Mouse (Mus musculus) layer of hippocampus, adult 18-20 months (tissue): Measurements from ENCODE around the gene Taco1. TPM values are rescaled to one million over a fixed set of nuclear protein-coding genes. Genes with fewer than 3 reads are reported as not detected.
A peak's percentile ranks its signal among the peaks of the same experiment; 100 is the strongest.
"Not testable (repeated sequence)": the region's sequence is repeated elsewhere in the genome, so short reads cannot be mapped to it uniquely, and the experiment has no call there.

Experiments used
- DNase-seq, 2 experiments: peaks; one replicate each; pipeline ENCODE4 v3.0.0; 2022; ENCODE audit warnings: low spot score in 2 of 2
- total RNA-seq, 2 experiments: library from RNA; stranded (reverse); gene quantifications; 2 replicates each; pipeline ENCODE4 v1.2.3; 2021

Taco1 gene
- total RNA-seq, 2 experiments from 2014 or later: 18.3 TPM

DNA sequence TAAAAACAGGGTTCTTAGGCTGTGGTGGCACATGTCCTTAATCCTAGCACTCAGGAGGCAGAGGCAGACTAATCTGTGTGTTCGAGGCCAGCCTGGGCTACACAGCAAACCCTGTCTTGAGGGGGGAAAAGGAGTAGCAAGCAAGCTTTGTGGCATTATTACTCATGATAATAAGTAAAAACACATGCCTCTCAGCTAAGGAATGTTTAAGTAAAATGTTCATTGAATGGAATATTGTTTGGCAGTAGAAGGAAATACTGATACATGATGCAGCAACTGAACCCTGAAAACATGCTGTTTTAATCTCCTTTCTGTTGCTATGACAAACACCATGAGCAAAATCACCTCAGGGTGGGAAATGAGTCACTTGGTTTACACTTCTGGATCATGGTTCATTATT, 4.5 kb upstream of the Taco1 start:
- DNase-seq: no peak

DNA sequence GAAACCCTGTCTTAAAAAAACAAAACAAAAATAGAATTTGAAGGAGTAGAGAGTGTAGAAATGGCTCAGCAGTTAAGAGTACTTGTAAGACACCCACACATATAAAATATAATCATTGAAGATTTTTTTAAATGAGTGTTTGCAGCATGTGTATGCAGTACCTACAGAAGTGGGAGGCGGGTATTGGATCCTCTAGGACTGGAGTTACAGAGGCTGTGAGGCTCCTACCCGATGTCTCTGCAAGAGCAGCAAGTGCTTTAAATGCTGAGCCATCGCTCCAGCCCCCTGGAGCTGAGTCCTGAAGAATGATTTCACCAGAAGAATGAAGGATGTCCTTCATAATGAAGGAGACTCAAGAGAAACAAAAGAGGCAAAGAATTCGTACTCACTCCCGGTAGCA, 2.1 kb upstream of the Taco1 start:
- no peak for DNase-seq

DNA sequence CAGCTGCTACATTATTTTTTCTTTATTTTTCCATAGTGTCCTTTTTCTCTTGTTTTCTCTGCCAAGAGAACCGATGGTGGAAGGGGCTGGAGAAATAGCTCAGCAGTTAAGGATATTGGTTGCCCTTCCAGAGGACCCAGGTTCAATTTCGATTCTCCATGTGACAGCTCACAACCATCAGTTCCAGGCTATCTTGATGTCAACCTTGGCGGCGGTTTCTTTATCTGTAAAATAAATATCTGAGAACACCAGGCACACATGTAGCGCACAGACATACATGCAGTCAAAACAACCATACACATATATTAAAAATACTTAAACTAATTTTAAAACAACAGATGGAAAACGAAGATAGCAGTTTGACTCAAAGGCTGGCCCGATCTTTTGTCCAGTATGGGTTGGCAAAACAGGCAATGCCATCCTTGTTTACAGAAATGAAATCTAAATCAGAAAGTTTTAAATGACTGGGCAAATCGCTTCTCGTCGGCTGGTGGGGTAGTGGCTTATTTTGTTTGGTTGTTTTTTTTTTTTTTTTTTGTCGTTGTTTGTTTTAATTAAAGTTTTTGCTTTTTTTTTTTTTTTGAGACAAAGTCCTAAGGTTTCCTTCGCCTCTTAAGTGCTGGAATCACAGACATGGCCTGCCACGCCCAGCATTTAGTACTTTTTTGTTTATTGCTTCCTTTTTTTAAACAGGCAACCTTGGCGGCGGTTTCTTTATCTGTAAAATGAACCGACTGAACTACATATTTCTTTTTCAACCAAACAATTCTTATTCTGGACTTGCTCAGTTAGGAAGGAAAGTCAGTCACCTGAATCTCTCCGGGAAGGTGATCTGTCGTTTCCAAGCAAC, 563 bp upstream of the Taco1 start:
- DNase-seq: no peak

DNA sequence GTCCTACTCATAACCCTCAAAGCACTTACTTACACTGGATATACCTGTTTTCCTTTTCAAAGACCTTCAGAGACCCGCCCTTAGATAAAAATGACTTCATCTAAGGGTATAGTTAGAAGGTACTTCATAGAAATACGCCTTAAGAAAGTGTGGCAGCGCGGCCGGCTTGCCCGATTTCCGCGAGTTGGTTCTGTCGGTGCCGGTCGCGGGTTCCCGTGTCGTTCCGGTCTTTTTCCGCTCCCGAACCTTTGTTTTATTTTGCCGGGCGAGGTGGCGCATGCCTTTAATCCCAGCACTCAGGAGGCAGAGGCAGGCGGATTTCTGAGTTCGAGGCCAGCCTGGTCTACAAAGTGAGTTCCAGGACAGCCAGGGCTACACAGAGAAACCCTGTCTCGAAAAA, 755 bp downstream of the Taco1 start:
- DNase-seq: not testable (repeated sequence)

DNA sequence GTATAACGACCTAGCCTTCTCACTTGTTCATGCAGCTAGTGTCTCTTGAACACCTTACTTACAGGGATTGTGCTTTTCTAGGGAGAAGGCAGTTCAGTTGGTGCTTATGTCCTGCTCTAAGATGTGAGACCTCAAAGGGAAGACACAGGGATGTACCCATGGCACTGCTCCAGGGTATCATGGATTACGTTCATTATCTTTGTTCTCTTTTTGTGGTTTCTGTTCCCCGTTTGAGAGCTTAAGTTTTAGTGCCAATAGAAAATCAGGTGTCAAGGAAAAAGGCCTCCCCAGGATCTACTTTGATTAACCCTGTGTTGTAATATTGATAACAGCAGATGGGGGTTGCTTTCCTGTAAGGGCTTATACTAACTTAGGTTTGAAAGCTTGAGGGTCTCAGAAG, 7.9 kb downstream of the Taco1 start:
- DNase-seq: no peak

DNA sequence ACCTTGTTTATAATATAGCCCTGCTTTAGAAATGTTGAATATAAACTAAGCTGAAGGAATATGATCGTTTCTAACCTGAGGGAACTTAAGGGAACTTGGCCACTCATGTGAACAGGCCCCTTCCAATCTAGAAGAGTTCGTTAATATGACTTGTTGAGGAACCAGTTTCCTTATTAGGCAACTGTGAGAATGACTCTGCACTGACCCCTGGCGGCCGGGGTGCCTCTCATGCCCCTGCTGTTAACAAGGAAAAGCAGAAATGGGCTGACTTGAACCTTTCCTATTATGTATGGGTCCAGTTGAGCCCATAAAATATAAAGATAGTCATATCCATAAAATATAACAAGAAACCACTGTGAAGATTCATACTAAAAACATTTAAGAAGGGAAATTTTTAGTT, 10.5 kb downstream of the Taco1 start:
- DNase-seq: peak in 1 of 2 experiments; percentile 66

DNA sequence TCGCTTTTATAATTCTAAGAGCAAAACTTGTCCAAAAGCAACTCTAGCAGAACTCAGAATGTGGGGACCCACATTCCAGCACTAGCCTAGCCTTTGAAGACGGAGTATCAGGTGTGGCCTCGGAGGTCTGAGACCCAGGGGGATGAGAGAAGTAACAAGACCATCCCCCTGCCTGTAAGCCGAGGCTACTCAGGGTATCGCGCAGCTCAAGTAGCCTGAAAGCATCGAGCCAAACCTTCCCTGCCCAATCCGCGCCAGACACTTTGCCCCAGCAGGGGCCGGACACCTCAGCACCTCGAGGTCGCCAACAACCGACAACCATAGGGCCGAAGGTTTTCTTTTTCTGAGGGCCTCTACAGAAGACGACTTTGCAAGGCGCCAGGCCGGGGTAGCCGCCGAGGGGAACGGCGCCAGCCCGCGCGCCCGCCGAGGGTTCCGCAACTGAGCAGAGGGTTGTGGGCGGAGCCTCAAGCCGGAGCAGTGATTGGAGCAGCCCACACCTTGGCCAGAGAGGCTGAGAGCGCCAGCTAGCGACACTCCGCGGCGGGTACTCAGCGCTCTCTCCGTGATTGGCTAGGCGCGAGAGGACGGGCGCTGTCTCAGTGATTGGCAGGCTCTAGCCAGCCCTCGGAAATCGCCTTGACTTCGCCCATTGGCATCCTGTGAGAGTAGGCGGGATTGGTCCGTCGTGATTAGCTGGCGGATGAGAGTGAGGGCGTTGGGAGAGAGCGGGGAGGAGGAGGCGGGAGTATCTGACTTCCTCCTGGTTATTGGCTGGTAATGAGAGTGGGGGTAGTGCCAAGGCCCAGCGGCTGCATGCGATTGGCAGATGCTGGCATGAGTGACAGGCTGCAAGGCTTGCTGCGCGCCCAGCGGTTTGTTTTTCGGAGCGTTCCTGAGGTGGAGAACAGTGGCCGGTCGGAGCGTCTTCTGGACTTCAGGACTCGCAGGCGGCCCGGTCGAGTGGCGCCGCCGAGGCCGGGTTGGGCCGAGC, 18.1 kb downstream of the Taco1 start, which contains the start of gene Map3k3:
TSS of gene Map3k3 (plus strand) at position 906 of the 994 bp plus-strand sequence.
- DNase-seq: peak; percentile 100

DNA sequence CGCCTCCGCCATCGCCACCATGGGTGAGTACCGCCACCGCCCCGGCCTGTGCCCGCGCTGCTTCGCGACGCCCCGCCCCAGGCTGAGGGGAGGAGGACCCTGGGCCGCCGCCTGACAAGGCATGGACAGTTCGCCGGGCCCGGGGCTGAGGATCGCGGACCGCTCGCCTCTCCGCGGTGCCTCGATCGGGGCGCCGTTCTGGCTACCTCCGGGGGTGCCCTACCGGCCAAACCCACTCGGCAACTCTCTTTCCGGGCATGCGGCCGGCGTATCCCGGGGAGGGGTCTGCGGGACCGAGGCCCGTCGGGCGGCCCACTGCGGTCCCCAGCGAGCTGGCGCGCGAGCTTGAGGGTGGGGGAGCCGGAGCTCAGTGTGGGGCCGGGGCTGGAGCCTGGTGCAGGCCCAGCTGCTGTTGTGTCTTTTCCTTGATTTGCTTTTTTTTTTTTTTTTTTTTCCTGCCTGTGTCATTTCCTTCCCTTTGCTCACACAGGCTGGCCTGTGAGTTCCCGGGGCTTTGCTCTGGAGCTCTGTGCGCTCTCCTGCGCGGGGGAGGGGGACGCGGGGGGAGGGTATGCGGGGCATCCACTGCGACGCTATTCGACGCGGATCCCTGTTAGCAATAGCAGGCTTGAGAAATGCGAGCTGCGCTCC, 19.2 kb downstream of the Taco1 start:
- DNase-seq: peak; percentile 41 to 68

DNA sequence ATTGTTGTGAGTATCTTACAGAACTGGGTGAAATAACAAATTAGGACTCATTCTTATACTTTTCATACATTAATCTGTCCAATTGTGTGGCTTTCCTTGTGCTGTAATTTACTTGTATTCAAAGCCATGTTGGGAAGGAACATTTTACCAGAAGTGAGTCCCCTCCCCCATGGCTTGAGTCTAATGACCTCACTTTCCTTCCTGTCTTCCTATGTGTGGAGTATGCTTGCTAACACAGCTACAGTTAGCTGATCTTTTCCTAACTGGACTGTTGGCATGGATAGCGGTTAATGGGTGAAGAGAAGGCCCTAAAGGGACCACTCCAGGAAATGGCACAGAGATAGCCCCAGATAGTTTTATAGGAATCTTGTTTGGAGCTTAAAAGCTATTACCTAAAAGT, 32.4 kb downstream of the Taco1 start:
- no peak for DNase-seq

DNA sequence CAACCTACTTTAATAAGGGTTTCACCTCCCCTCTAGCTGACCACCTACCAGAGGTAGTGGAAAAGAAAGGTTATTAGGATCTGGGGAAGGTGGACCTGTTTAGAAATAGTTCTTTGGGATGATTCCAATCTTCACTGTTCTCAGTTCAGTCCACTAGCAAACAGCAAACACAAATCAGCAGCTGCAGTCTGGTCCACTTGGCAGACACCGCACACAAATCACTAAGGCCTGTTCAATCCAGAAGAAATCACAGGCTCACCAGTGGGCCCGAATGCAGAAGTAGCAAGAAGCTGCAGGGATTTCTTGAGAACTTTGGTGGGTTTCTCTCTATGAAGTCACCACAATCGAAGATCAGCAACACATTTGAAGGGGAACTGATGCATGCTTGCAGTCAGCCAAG, 37.0 kb downstream of the Taco1 start:
- DNase-seq: no peak

DNA sequence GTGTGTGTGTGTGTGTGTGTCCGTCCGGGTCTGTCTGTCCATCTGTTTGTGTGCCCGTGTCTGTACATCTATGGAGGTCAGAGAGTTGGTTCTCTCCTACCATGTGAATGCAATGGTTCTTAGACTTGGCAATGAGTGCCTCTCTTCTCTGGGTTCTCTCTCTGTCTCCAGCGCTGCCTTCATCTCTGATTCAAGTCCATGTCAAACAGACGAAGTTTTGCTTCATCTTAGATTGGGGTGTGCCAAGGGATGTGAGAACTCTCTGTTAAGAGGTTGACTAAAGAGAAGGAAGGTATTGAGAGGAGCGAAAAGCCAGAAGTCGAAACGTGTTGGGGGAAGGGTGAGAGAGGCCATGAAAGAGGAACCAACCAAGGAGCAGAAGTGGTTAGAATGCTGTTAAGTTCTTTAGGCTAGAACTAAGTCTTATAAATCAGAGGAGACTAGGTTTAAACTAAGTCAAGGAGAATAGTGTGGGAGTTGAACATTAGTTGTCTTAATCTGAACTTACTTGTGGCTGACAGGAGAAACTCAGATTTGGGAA, 40.3 kb downstream of the Taco1 start:
- DNase-seq: no peak

DNA sequence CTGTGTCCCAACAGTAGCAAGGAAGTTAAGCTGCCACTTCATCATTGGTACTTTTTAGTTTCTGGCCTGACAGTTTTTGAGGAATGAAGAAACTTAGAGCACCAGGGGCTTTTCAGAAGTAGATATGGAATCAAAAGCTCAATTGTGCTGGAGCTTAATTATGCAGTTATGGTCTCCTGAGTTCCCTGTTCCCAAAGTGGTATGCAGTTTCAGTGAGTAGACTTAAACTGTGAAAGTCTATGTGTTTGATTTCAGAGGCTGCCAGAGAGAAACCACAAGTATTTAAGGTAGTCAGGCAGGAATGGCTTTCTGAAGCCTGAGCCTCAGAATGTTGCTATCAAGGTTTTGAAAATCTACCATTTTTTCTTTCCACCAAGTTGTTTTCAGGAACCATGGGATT, 45.8 kb downstream of the Taco1 start:
- DNase-seq: no peak

DNA sequence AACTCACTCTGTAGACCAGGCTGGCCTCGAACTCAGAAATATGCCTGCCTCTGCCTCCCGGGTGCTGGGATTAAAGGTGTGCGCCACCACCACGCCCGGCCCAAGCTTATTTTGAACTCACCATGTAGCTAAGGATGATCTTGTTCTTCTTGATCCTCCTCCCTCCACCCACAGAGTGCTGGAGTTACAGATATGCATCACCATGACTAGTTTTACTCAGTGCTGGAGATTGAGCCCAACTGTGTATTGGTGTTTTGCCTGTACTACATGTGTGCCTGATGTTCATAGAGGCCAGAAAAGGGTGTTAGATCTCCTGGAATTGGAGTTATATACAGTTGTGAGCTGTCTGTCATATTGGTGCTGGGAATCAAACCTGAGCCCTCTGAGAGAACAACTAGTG, 56.4 kb downstream of the Taco1 start:
- no peak for DNase-seq

DNA sequence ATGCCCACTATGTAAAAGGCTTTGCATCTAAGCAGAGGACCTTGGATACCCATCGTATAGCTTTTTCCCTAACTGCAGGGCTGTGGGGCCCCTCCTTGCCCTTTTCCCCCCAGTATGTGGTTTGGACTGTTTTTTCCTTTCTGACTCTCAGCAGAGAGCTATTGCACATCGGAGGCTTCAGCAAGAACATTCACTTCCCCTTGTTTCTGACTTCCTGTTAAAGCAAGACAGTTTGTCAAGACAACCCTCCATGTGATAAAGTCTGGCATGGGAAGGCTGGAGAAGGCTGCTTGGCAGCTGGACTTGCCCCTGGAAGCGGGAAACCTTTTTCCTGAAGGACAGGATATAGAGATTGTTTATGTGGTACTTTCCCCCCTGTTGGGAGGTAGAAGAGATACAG, 56.9 kb downstream of the Taco1 start:
- DNase-seq: no peak

Other genes with a start within 250 kb of the Taco1 start
- gene Cyb561, start 112.7 kb upstream of the Taco1 start, total RNA-seq: 10 to 100 TPM; 48.7 to 64.4 TPM
- 1 to 10 TPM; 6.0 to 9.2 TPM for gene Ace, start 98.1 kb upstream of the Taco1 start, total RNA-seq
- gene Ace3, start 71.4 kb upstream of the Taco1 start, total RNA-seq: not detected
- under 1 TPM; 0.72 to 0.94 TPM for gene Kcnh6, start 57.9 kb upstream of the Taco1 start, total RNA-seq
- gene Dcaf7, start 29.2 kb upstream of the Taco1 start, total RNA-seq: 100 to 1,000 TPM; 129 to 131 TPM
- 10 to 100 TPM; 30.4 to 32.6 TPM for gene Map3k3, start 18.6 kb downstream of the Taco1 start, total RNA-seq
- 1 to 10 TPM in 1 of 2 experiments, not detected in 1; 1.4 TPM for gene Gm10840, start 94.8 kb downstream of the Taco1 start, total RNA-seq
- 100 to 1,000 TPM; 144 to 147 TPM for gene Limd2, start 94.8 kb downstream of the Taco1 start, total RNA-seq
- 10 to 100 TPM; 26.6 to 29.2 TPM for gene Strada, start 136.1 kb downstream of the Taco1 start, total RNA-seq
- gene Ccdc47, start 150.3 kb downstream of the Taco1 start, total RNA-seq: 100 to 1,000 TPM in 1 of 2 experiments, 10 to 100 TPM in 1; 96.3 to 100 TPM
- 10 to 100 TPM; 65.8 to 68.2 TPM for gene Ddx42, start 150.9 kb downstream of the Taco1 start, total RNA-seq
- 10 to 100 TPM; 26.2 to 31.1 TPM for gene Ftsj3, start 190.0 kb downstream of the Taco1 start, total RNA-seq
- gene Psmc5, start 190.1 kb downstream of the Taco1 start, total RNA-seq: 100 to 1,000 TPM; 189 to 196 TPM
- 10 to 100 TPM; 23.9 to 26.3 TPM for gene Smarcd2, start 206.9 kb downstream of the Taco1 start, total RNA-seq
- under 1 TPM; 0.13 to 0.15 TPM for gene Tcam1, start 210.6 kb downstream of the Taco1 start, total RNA-seq
- gene Gh, start 235.8 kb downstream of the Taco1 start, total RNA-seq: not detected
- gene Cd79b, start 248.7 kb downstream of the Taco1 start, total RNA-seq: not detected